Mouse (Mus musculus) MEL (cell line): ENCODE measurements around the gene Ndufa11. TPM values are rescaled to one million over a fixed set of nuclear protein-coding genes. Genes with fewer than 3 reads are reported as not detected.

ENCODE experiments used
- DNase-seq: peaks from one replicate; pipeline ENCODE4 v3.0.0; 2011; ENCODE audit warnings: low read depth, low spot score
- H3K27ac ChIP-seq: 2 replicates; pipeline ENCODE4 v1.5.1; 2012; ENCODE audit warnings: low read depth, mild to moderate bottlenecking, control low read depth, low read length, moderate library complexity; ENCODE audit not compliant: control insufficient read depth
- H3K27me3 ChIP-seq, 2 experiments: fragments of 150-350 bp in 1 of 2; sonication (generic) in 1 of 2; 2 replicates each; pipeline ENCODE4 v1.6.1; 2012; ENCODE audit warnings: low read length in 2 of 2, mild to moderate bottlenecking in 2 of 2, improper control_type of control experiment in 1 of 2, moderate library complexity in 1 of 2; ENCODE audit not compliant: insufficient read depth in 2 of 2, control insufficient read depth in 1 of 2
- H3K36me3 ChIP-seq, 2 experiments: 2 replicates each; pipeline ENCODE4 v1.6.1; 2012 to 2014; ENCODE audit warnings: low read length in 2 of 2, improper control_type of control experiment in 1 of 2, inconsistent platforms in 1 of 2, mild to moderate bottlenecking in 1 of 2; ENCODE audit not compliant: insufficient read depth in 2 of 2, control insufficient read depth in 1 of 2
- H3K4me1 ChIP-seq, 2 experiments: fragments of 150-350 bp in 1 of 2; sonication (generic) in 1 of 2; 2 replicates each; pipeline ENCODE4 v1.6.1; 2012; ENCODE audit warnings: low read length in 2 of 2, improper control_type of control experiment in 1 of 2, mild to moderate bottlenecking in 1 of 2; ENCODE audit not compliant: insufficient read depth in 2 of 2, control insufficient read depth in 1 of 2
- H3K4me3 ChIP-seq, 2 experiments: fragments of 150-350 bp in 1 of 2; sonication (generic) in 1 of 2; 2 replicates each; pipeline ENCODE4 v1.5.1; 2012; ENCODE audit warnings: low read depth in 2 of 2, low read length in 2 of 2, mild to moderate bottlenecking in 2 of 2, moderate library complexity in 2 of 2, control low read depth in 1 of 2, improper control_type of control experiment in 1 of 2; ENCODE audit not compliant: control insufficient read depth in 1 of 2, insufficient read depth in 1 of 2
- H3K79me2 ChIP-seq: 2 replicates; pipeline ENCODE4 v1.6.1; 2012; ENCODE audit warnings: mild to moderate bottlenecking, low read length, moderate library complexity; ENCODE audit not compliant: control insufficient read depth, poor library complexity, insufficient read depth
- H3K9ac ChIP-seq: 2 replicates; pipeline ENCODE4 v1.6.1; 2012; ENCODE audit warnings: low read depth, mild to moderate bottlenecking, control low read depth, low read length, moderate library complexity; ENCODE audit not compliant: control insufficient read depth, poor library complexity, severe bottlenecking
- H3K9me3 ChIP-seq: fragments of 150-350 bp; sonication (generic); replicated peaks from 2 replicates; pipeline ENCODE4 v1.6.1; 2012; ENCODE audit warnings: mild to moderate bottlenecking, low read length, improper control_type of control experiment, moderate library complexity; ENCODE audit not compliant: insufficient read depth
- BHLHE40 ChIP-seq: IDR thresholded peaks from 2 replicates; pipeline ENCODE4 v1.6.1; 2012; ENCODE audit warnings: low read depth, mild to moderate bottlenecking, inconsistent platforms, low read length, improper control_type of control experiment, borderline replicate concordance
- CHD1 ChIP-seq: IDR thresholded peaks from 2 replicates; pipeline ENCODE4 v1.6.1; 2012; ENCODE audit warnings: low read depth, mild to moderate bottlenecking, inconsistent platforms, low read length, improper control_type of control experiment
- EP300 ChIP-seq, 2 experiments: IDR thresholded peaks; 2 replicates each; pipeline ENCODE4 v1.6.1; 2011; ENCODE audit warnings: improper control_type of control experiment in 2 of 2, low read length in 2 of 2, low read depth in 1 of 2, mild to moderate bottlenecking in 1 of 2
- ETS1 ChIP-seq: IDR thresholded peaks from 2 replicates; pipeline ENCODE4 v1.6.1; 2012; ENCODE audit warnings: low read depth, mild to moderate bottlenecking, inconsistent platforms, low read length, improper control_type of control experiment, moderate library complexity
- GATA1 ChIP-seq: IDR thresholded peaks from 2 replicates; pipeline ENCODE4 v1.6.1; 2011; ENCODE audit warnings: low read depth, low read length, improper control_type of control experiment
- HCFC1 ChIP-seq: IDR thresholded peaks from 2 replicates; pipeline ENCODE4 v1.6.1; 2012; ENCODE audit warnings: low read depth, mild to moderate bottlenecking, inconsistent platforms, low read length, improper control_type of control experiment, moderate library complexity
- MAZ ChIP-seq: IDR thresholded peaks from 2 replicates; pipeline ENCODE4 v1.6.1; 2012; ENCODE audit warnings: low read depth, mild to moderate bottlenecking, inconsistent platforms, low read length, improper control_type of control experiment
- MEF2A ChIP-seq: IDR thresholded peaks from 2 replicates; pipeline ENCODE4 v1.6.1; 2014; ENCODE audit warnings: low read depth, mild to moderate bottlenecking, inconsistent platforms, low read length, improper control_type of control experiment; ENCODE audit not compliant: poor library complexity, insufficient replicate concordance, severe bottlenecking; ENCODE audit errors: extremely low read depth
- MXI1 ChIP-seq: IDR thresholded peaks from 2 replicates; pipeline ENCODE4 v1.6.1; 2011; ENCODE audit warnings: mild to moderate bottlenecking, low read depth, low read length, improper control_type of control experiment
- POLR2A ChIP-seq, 2 experiments: IDR thresholded peaks; 2 replicates each; pipeline ENCODE4 v1.6.1; 2011 to 2012; ENCODE audit warnings: low read length in 2 of 2, mild to moderate bottlenecking in 2 of 2, control low read depth in 1 of 2, improper control_type of control experiment in 1 of 2, low read depth in 1 of 2, moderate library complexity in 1 of 2; ENCODE audit not compliant: control insufficient read depth in 1 of 2, insufficient read depth in 1 of 2, poor library complexity in 1 of 2
- POLR2AphosphoS5 ChIP-seq: IDR thresholded peaks from 2 replicates; pipeline ENCODE4 v1.6.1; 2012; ENCODE audit warnings: low read depth, borderline replicate concordance, mild to moderate bottlenecking, inconsistent platforms, low read length, moderate library complexity, mixed read lengths
- RAD21 ChIP-seq: IDR thresholded peaks from 2 replicates; pipeline ENCODE4 v1.6.1; 2011; ENCODE audit warnings: mild to moderate bottlenecking, low read depth, low read length, improper control_type of control experiment
- SIN3A ChIP-seq: IDR thresholded peaks from 2 replicates; pipeline ENCODE4 v1.6.1; 2012; ENCODE audit warnings: low read length, improper control_type of control experiment, inconsistent platforms
- UBTF ChIP-seq: IDR thresholded peaks from 2 replicates; pipeline ENCODE4 v1.6.1; 2012; ENCODE audit warnings: low read depth, mild to moderate bottlenecking, inconsistent platforms, low read length, improper control_type of control experiment, moderate library complexity, borderline replicate concordance; ENCODE audit not compliant: insufficient read depth
- ZC3H11A ChIP-seq: IDR thresholded peaks from 2 replicates; pipeline ENCODE4 v1.6.1; 2012; ENCODE audit warnings: low read depth, mild to moderate bottlenecking, inconsistent platforms, low read length, improper control_type of control experiment
- ZMIZ1 ChIP-seq: IDR thresholded peaks from 2 replicates; pipeline ENCODE4 v1.6.1; 2012; ENCODE audit warnings: low read depth, mild to moderate bottlenecking, inconsistent platforms, low read length, improper control_type of control experiment, moderate library complexity
- polyA plus RNA-seq, 2 experiments: library from polyadenylated mRNA; stranded (reverse) in 1 of 2; unstranded in 1 of 2; fragments of >175 nt in 1 of 2; fragments of >200 nt in 1 of 2; gene quantifications; 2 replicates each; pipeline versions ENCODE4 v1.2.1 to v1.2.4; 2012; ENCODE audit warnings: low replicate concordance in 2 of 2, low read depth in 1 of 2; ENCODE audit not compliant: insufficient read length in 2 of 2, insufficient read depth in 1 of 2, missing spikeins in 1 of 2
- total RNA-seq: library from RNA; depleted of rRNA; stranded (reverse); fragments of 300-350 nt; gene quantifications from 2 replicates; pipeline ENCODE4 v1.2.3, GENCODE M21; 2012

The Ndufa11 gene
- total and polyA plus RNA-seq, 3 experiments = 249 to 351 TPM; not detected in 1

DNA sequence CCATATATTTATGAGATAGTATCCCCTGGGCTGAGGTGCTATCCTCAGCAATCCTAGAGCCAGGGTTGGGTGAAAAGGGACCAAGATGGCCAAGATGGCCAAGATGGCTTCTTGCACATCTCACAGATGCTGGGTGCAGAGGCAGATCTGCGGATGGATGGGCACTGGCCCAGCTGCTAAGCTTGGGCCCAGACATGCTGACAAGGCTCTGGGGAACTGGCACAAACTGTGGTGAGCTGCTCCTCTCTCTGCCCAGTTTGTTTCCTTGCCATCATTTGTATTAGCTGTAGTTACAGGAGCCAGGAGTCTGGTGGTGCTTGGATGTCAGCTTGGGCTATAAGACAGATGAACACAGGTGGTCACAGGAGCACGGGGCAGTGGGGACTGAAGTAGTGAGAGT, 32.9 kb upstream of the Ndufa11 start:
- peaks cover 33 to 36% of the 10 kb centered on the region in 2 experiments for H3K36me3 ChIP-seq
- H3K9ac ChIP-seq = no peak overlapping the region
- TF ChIP-seq MAZ (no peak), ZMIZ1 (no peak), RAD21 (no peak), ETS1 (no peak), POLR2AphosphoS5 (no peak), MEF2A (no peak), MXI1 (no peak)
- peaks cover 64% of the 10 kb centered on the region for H3K79me2 ChIP-seq
- peaks cover 17 to 25% of the 10 kb centered on the region in 2 experiments for H3K4me1 ChIP-seq
- H3K4me3 ChIP-seq = no peak overlapping the region
- no peaks in the 10 kb centered on the region for H3K27me3 ChIP-seq
- no peaks in the 10 kb centered on the region for H3K9me3 ChIP-seq
- no peak overlapping the region for H3K27ac ChIP-seq
- no peak for DNase-seq

DNA sequence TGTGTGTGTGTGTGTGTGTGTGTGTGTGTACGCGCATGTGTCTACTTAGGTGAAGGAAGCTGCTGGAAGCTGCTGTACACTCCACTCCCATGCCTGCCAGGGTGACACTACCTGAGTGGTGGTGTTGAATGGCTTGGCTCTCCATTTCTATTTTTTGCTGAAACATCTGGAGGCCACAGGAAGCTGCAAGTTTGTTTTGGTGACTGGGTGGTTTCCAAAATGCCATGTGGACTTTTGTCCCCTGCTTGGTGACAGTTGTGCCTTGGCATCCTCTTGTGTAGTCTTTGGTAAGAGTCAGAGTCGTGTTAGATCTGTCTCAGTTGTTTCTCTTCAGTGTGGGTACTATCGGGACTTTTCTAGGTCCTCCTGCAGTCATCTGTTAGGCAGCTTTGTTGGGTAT, 30.8 kb upstream of the Ndufa11 start:
- H3K9me3 ChIP-seq = no peaks in the 10 kb centered on the region
- no peak overlapping the region for H3K9ac ChIP-seq
- peak overlapping the region; percentile 81 for H3K27ac ChIP-seq
- DNase-seq = no peak
- peaks cover 53% of the 10 kb centered on the region for H3K79me2 ChIP-seq
- peaks cover 17 to 25% of the 10 kb centered on the region in 2 experiments for H3K4me1 ChIP-seq
- peaks cover 34 to 35% of the 10 kb centered on the region in 2 experiments for H3K36me3 ChIP-seq
- no peak overlapping the region for H3K4me3 ChIP-seq
- no peak for TF ChIP-seq EP300 (IDR thresholded peaks at IDR 0.05; ENCODE audit: low read depth in 1 of 2, low read length in 2 of 2)
- TF ChIP-seq HCFC1 = no peak
- no peak for TF ChIP-seq GATA1
- no peak for TF ChIP-seq ZMIZ1
- no peak for TF ChIP-seq MEF2A
- no peak for TF ChIP-seq CHD1
- no peak for TF ChIP-seq SIN3A
- TF ChIP-seq ZC3H11A = no peak
- TF ChIP-seq POLR2A (IDR thresholded peaks at IDR 0.05; ENCODE audit: control insufficient read depth in 1 of 2, insufficient read depth in 1 of 2, low read depth in 1 of 2, low read length in 2 of 2, poor library complexity in 1 of 2) = no peak
- TF ChIP-seq BHLHE40 = no peak
- TF ChIP-seq UBTF = no peak
- H3K27me3 ChIP-seq = no peaks in the 10 kb centered on the region
